Mouse (Mus musculus) megakaryocyte, embryonic 14.5 days (primary cell): Measurements from ENCODE around the gene Grin1.

Experiments used
- FLI1 ChIP-seq: IDR thresholded peaks from 2 replicates; pipeline ENCODE4 v1.6.1; 2012; ENCODE audit warnings: low read length, inconsistent platforms, mixed read lengths
- GATA1 ChIP-seq: IDR thresholded peaks from 3 replicates; pipeline ENCODE4 v1.6.1; 2012; ENCODE audit warnings: mixed read lengths, low read length, inconsistent platforms, borderline replicate concordance

GRCm38 (mm10) chr2:25273010-25273409 lies 46.0 kb downstream of the Grin1 start:
- no peak for TF ChIP-seq GATA1
- no peak for TF ChIP-seq FLI1
